Mouse (Mus musculus) midbrain, embryonic 16.5 days (tissue): ENCODE measurements around the gene Map3k10. TPM values are rescaled to one million over a fixed set of nuclear protein-coding genes. Genes with fewer than 3 reads are reported as not detected.

ENCODE experiments used
- ATAC-seq: fragments of 200-750 bp; cut with Nextera tagmentation; 2 replicates; pipeline ENCODE4 v1.8.0; 2017; ENCODE audit warnings: moderate TSS enrichment
- H3K27ac ChIP-seq: fragments of 300-500 bp; sonication (generic); 2 replicates; pipeline ENCODE4 v1.5.1; 2014; ENCODE audit warnings: mild to moderate bottlenecking, low read length, mixed read lengths
- H3K27me3 ChIP-seq: fragments of 300-500 bp; sonication (generic); 2 replicates; pipeline ENCODE4 v1.6.1; 2014; ENCODE audit warnings: low read depth, low read length, mixed read lengths; ENCODE audit not compliant: control insufficient read depth, insufficient read depth
- H3K36me3 ChIP-seq: fragments of 300-500 bp; sonication (generic); 2 replicates; pipeline ENCODE4 v1.6.1; 2014; ENCODE audit warnings: mild to moderate bottlenecking, low read length, moderate library complexity, mixed read lengths; ENCODE audit not compliant: control insufficient read depth, insufficient read depth
- H3K4me1 ChIP-seq: fragments of 300-500 bp; sonication (generic); 2 replicates; pipeline ENCODE4 v1.6.1; 2014; ENCODE audit warnings: mild to moderate bottlenecking, low read length, mixed read lengths; ENCODE audit not compliant: control insufficient read depth, insufficient read depth
- H3K4me2 ChIP-seq: fragments of 300-500 bp; sonication (generic); 2 replicates; pipeline ENCODE4 v1.6.1; 2014; ENCODE audit warnings: mild to moderate bottlenecking, low read length, mixed read lengths
- H3K4me3 ChIP-seq: fragments of 300-500 bp; sonication (generic); 2 replicates; pipeline ENCODE4 v1.5.1; 2014; ENCODE audit warnings: low read depth, mild to moderate bottlenecking, low read length, moderate library complexity, mixed read lengths
- H3K9ac ChIP-seq: fragments of 300-500 bp; sonication (generic); 2 replicates; pipeline ENCODE4 v1.6.1; 2014; ENCODE audit warnings: low read depth, low read length, mixed read lengths
- H3K9me3 ChIP-seq: fragments of 300-500 bp; sonication (generic); replicated peaks from 2 replicates; pipeline ENCODE4 v1.6.1; 2014; ENCODE audit warnings: mild to moderate bottlenecking, low read length, mixed read lengths; ENCODE audit not compliant: control insufficient read depth, poor library complexity, severe bottlenecking
- WGBS: fragments of 180-500 bp; shearing (Covaris S2); extraction: QIAGEN DNeasy Blood & Tissue Kit; methylation state at CpG from one replicate; pipeline ENCODE4 v1.1.7; 2014; 5-methylcytosine and 5-hydroxymethylcytosine counted together
- polyA plus RNA-seq: library from polyadenylated mRNA; unstranded; fragments of >200 nt; fragmentation: Nextera tagmentation; extraction: Ambion mirVana; gene quantifications from 2 replicates; pipeline ENCODE4 v1.2.1, GENCODE M21; 2015

The Map3k10 gene
- polyA plus RNA-seq, 1 experiment from 2014 or later, result 16.9 TPM

DNA sequence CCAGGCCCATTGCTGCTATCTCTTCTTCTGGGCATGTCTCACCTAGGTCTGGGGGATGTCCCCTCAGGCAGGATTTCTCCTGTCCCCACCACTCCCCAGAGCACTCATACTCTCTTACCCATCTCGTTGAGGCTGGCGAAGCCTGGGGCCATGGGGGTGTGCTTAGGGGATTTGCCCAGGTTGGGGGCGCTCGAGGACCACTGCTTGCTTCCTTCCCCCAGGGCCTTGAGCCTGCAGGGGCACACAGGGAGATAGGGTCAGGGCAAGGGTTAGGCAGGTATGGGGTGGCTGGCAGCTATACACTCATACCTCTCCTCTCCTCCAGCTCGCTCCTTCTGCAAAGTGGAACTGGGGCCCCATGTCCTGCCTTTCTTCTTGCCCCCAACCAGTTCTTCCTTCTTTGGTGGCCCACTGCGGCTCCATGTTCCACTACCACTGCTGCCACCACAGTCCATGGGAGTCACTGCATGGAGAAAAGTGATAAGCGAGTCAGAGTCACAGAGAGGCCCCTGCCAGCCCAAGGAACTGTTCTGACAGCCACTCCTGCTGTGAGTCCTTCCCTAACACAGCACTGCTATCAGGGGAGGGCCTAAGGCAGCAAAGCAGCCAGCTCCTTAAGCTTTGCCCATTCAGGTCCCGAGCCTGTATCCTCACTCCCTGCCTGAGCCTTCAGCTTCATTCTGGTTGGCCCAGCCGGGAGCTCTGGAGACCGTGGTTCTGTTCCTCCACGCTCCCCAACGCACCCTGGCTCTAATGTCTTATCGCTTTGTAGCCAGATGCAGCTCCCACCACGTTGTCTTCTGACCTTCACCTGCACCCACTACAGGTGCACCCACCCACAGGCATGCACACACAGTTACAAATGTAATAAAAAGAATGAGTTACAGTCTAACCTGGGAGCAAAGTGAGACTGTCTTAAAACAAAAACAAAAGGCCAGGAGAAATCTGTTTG, 15.4 kb downstream of the Map3k10 start:
- H3K9ac ChIP-seq, result no peak overlapping the region
- WGBS, result 60% methylated on average over 14 of the region's 14 CpGs
- H3K27ac ChIP-seq, result no peak overlapping the region
- H3K27me3 ChIP-seq, result no peaks in the 10 kb centered on the region
- no peak overlapping the region for H3K4me2 ChIP-seq
- H3K4me1 ChIP-seq, result peaks cover 16% of the 10 kb centered on the region
- no peak for ATAC-seq
- peaks cover 26% of the 10 kb centered on the region for H3K36me3 ChIP-seq
- H3K4me3 ChIP-seq, result no peak overlapping the region
- H3K9me3 ChIP-seq, result no peaks in the 10 kb centered on the region

DNA sequence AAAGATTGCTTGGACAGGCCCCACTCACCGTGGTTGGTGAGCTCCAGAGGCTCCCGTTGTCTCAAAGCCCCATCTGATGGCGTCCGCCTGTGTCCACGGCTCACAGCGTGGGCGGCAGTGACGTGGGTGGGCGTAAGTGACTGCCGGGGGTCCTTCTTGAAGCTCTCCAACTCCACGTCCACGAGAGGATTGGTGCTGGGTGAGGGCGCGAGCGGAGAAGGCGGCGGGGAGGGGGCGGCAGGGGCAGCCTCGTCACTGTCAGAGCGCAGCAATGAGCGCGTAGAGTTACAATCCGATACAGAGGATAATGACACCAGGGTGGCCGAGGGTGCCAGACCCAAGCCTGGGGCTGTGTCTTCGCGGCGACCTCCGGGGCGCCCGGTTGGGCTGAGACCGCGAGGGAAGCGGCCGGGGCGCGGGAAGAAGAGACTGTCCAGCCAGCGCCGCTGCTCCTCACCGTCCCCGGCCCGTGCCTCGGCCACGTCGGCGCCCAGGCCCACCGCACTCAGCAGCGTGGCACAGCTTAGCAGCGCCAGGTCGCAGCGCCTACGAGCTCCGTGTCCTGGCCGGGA, 16.5 kb downstream of the Map3k10 start:
- Histone ChIP-seq H3K4me3 (no peak overlapping the region), H3K36me3 (peaks cover 23% of the 10 kb centered on the region), H3K9me3 (no peaks in the 10 kb centered on the region), H3K4me1 (peaks cover 21% of the 10 kb centered on the region), H3K9ac (no peak overlapping the region), H3K27ac (no peak overlapping the region), H3K4me2 (no peak overlapping the region), H3K27me3 (no peaks in the 10 kb centered on the region)
- 35% methylated on average over 51 of the region's 53 CpGs for WGBS
- no peak for ATAC-seq

DNA sequence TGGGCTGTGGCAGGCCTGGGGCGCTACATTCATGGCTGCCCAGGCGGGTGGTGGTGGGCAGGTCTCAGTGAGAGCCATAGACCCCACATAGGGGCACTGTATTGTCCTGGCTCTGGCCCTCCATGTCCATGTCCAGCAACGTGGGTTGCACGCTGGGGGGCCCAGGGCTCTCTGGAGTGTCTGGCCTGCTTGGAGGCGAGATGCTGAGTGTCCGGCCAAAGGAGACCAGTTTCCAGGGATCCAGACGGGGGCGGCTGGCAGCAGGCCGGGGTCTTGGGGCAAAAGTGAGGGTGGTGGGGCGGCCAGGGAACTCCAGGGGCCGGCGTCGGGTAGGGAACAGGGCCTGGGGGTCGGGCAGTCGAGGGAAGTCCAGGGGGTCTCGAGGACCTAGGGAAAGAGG, 17.8 kb downstream of the Map3k10 start:
- no peak for ATAC-seq
- 88% methylated on average over 16 of the region's 16 CpGs for WGBS

DNA sequence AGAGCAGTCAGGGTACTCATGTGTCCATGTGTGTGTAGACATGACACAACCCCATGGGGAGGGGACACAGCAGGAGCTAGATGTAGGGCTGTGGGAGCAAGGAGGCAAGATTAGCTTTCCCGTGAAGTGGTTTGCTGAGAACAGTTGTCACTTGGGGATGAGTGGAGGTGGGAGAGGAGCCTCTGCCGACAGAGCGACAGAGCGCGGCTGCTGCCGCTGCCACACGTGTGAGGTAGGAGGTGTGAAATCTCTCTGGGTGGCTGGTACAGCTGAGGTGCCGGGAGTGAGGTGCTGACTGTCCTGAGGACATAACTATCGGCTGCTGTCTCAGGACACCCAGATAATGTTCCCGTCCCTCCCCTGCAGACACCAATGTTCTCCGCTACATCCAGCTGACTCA, 18.9 kb downstream of the Map3k10 start:
- no peaks in the 10 kb centered on the region for H3K27me3 ChIP-seq
- peak overlapping the region; percentile 64; the same call in 1 of the 2 replicates for H3K4me2 ChIP-seq
- H3K4me3 ChIP-seq, result no peak overlapping the region
- H3K4me1 ChIP-seq, result peaks cover 25% of the 10 kb centered on the region
- WGBS, result 75% methylated on average over 11 of the region's 11 CpGs
- H3K9ac ChIP-seq, result no peak overlapping the region
- ATAC-seq, result no peak
- H3K27ac ChIP-seq, result no peak overlapping the region
- no peaks in the 10 kb centered on the region for H3K9me3 ChIP-seq
- peaks cover 11% of the 10 kb centered on the region for H3K36me3 ChIP-seq

More for the DNA sequence above, 17.8 kb downstream of the Map3k10 start:
- no peak overlapping the region for H3K9ac ChIP-seq
- no peak overlapping the region for H3K27ac ChIP-seq
- peaks cover 23% of the 10 kb centered on the region for H3K4me1 ChIP-seq
- H3K4me2 ChIP-seq, result no peak overlapping the region
- H3K4me3 ChIP-seq, result no peak overlapping the region
- H3K27me3 ChIP-seq, result no peaks in the 10 kb centered on the region
- H3K9me3 ChIP-seq, result no peaks in the 10 kb centered on the region
- H3K36me3 ChIP-seq, result peaks cover 18% of the 10 kb centered on the region

DNA sequence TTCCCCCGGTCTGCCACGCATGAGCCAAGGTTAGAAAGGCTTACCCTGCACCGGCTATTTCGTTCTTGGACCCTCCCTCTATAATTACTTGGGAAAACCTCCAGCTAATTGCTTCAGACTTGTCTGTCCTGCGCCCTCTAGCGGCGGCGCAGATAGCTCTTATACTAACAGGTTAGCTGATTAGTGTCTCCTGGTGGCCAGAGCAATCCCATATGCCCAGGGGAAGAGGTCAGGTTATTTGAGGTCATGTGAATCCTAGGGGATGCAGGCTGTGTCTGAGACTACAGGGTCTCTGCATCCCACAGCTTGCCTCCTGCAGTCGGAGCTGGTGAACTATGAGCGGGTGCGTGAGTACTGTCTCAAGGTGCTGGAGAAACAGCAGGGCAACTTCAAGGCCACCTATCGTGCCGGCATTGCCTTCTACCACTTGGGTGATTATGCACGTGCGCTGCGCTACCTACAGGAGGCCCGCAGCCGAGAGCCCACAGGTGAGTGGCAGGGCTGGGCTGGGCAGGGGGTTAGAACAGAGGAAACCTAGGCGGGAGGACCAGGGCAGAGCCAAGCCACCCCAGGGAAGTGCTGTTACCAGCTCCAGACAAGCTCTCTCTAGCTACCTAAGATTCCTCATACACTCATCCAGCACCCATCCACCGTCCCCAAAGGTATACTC, 19.7 kb downstream of the Map3k10 start:
- H3K4me1 ChIP-seq, result peaks cover 26% of the 10 kb centered on the region
- 63% methylated on average over 20 of the region's 20 CpGs for WGBS
- no peaks in the 10 kb centered on the region for H3K27me3 ChIP-seq
- peak overlapping the region; percentile 95 for H3K27ac ChIP-seq
- peak overlapping the region; percentile 75 for H3K4me3 ChIP-seq
- H3K9me3 ChIP-seq, result no peaks in the 10 kb centered on the region
- H3K9ac ChIP-seq, result peak overlapping the region; percentile 89
- peaks cover 11% of the 10 kb centered on the region for H3K36me3 ChIP-seq
- peak overlapping the region; percentile 64 for H3K4me2 ChIP-seq
- ATAC-seq, result 0 out of 2 replicates have a peak, but pooled peaks have one; percentile 10

DNA sequence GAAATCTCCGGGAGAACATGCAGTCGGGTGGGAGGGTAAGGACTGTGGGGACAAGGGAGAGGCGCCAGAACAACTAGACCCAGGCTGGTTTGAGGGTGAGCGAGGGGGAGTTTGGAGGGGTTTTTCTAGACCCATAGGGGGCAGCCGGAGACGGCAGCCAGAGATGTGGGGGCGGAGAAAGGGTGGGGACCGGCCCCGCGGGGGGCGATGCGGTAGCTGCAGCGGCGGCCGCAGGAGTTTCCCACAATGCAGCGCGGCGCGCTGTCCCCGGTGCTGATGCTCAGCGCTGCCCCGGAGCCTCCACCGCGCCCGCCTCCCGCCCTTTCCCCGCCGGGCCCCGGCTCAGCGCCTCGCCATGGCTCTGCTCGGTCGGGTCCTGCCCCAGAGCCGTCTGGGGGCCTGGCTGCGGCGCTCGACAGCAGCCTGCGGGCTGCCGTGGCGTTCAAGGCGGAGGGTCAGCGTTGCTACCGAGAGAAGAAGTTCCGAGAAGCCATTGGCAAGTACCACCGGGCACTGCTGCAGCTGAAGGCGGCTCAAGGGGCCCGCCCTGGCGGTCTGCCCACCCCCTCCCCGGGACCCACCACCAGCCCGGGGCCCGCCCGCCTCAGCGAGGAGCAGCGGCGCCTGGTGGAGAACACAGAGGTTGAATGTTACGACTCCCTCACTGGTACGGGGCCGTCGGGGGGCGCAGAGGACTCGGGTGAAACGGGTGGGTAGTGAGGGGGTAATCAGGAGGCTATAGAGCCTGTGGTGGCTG, 20.5 kb downstream of the Map3k10 start, which contains the start of gene Ttc9b:
Gene Ttc9b (plus strand): TSS at position 235 of the 757 bp plus-strand sequence.
- no peaks in the 10 kb centered on the region for H3K27me3 ChIP-seq

DNA sequence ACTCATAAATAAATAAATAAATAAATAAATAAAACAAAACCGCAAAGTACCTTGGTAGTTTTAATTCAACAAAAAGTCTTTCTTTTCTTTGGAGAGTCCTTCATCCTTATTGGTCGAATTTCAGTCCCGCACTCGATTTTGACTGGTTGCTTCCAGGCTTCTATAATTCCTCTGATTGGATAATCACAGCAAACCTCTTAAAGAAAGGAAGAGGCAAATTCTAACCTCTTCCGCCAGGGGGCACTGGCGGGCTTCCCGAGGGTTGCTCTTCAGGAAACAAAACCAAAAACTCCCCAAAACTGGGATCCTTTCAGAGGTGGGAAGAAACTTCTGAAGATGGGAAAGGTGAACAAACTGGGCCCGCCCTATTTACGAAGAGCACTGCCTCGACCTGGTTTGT, 23.4 kb downstream of the Map3k10 start:
- Histone ChIP-seq H3K9me3 (no peaks in the 10 kb centered on the region), H3K4me1 (peaks cover 26% of the 10 kb centered on the region), H3K4me3 (no peak overlapping the region), H3K27ac (no peak overlapping the region), H3K4me2 (no peak overlapping the region), H3K9ac (no peak overlapping the region), H3K27me3 (no peaks in the 10 kb centered on the region), H3K36me3 (no peaks in the 10 kb centered on the region)
- no peak for ATAC-seq
- 7% methylated on average over 10 of the region's 10 CpGs for WGBS

More for the DNA sequence above, 20.5 kb downstream of the Map3k10 start, which contains the start of gene Ttc9b:
- Histone ChIP-seq H3K4me3 (peak within 1 kb of the TSS; percentile 75), H3K9ac (peak within 1 kb of the TSS; percentile 89), H3K9me3 (no peaks in the 10 kb centered on the region), H3K4me2 (peak within 1 kb of the TSS; percentile 64), H3K4me1 (peaks cover 26% of the 10 kb centered on the region), H3K27ac (peak within 1 kb of the TSS; percentile 95), H3K36me3 (peaks cover 8% of the 10 kb centered on the region)
- WGBS, result 1% methylated on average over 50 of the region's 62 CpGs
- ATAC-seq, result peak; percentile 72

DNA sequence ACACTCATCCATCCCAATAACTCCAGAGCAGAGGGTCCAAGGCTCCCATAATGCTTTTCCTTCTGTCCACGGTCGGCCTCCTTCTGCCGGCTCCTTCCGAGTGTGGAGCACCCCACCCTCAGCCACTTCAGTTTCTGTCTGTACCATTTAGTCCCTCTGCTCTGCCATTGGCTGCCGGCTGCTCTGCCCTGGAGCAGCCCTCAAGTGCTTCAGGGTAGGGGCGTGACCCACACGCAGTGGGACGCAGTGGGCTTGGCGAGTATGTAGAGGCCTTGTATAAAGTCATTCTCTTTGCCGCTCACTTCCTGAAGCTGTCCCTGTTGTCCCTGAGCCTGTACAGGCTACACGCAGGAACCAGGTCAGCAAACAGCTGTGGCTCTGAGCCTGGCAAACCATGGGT, 24.7 kb downstream of the Map3k10 start:
- Histone ChIP-seq H3K4me2 (no peak overlapping the region), H3K4me1 (peaks cover 17% of the 10 kb centered on the region), H3K27me3 (no peaks in the 10 kb centered on the region), H3K9me3 (no peaks in the 10 kb centered on the region), H3K36me3 (no peaks in the 10 kb centered on the region), H3K27ac (no peak overlapping the region), H3K9ac (no peak overlapping the region), H3K4me3 (no peak overlapping the region)
- 93% methylated on average over 11 of the region's 11 CpGs for WGBS
- ATAC-seq, result no peak
